Mouse (Mus musculus) testis, adult 2 months (tissue): ENCODE results near the gene Prr19. TPM values are rescaled to one million over a fixed set of nuclear protein-coding genes. Genes with fewer than 3 reads are reported as not detected.

Source experiments
- H3K27ac ChIP-seq: fragments of 200-500 bp; 2 replicates; pipeline ENCODE4 v1.5.1; 2012; ENCODE audit warnings: low read depth, low read length; ENCODE audit not compliant: control insufficient read depth, insufficient read depth
- H3K27me3 ChIP-seq: fragments of 200-500 bp; 2 replicates; pipeline ENCODE4 v1.6.1; 2012; ENCODE audit warnings: mild to moderate bottlenecking, low read length, moderate library complexity; ENCODE audit not compliant: control insufficient read depth, insufficient read depth
- H3K36me3 ChIP-seq: fragments of 200-500 bp; 2 replicates; pipeline ENCODE4 v1.6.1; 2012; ENCODE audit warnings: mild to moderate bottlenecking, low read length; ENCODE audit not compliant: control insufficient read depth, insufficient read depth
- H3K4me1 ChIP-seq: fragments of 200-500 bp; 2 replicates; pipeline ENCODE4 v1.6.1; 2012; ENCODE audit warnings: low read length; ENCODE audit not compliant: control insufficient read depth, insufficient read depth
- H3K4me3 ChIP-seq: fragments of 200-500 bp; 2 replicates; pipeline ENCODE4 v1.5.1; 2012; ENCODE audit warnings: low read depth, mild to moderate bottlenecking, low read length, moderate library complexity, mixed read lengths; ENCODE audit not compliant: control insufficient read depth
- CTCF ChIP-seq: fragments of 200-500 bp; IDR thresholded peaks from 2 replicates; pipeline ENCODE4 v1.5.1; 2012; ENCODE audit warnings: low read depth, mild to moderate bottlenecking, inconsistent platforms, low read length, moderate library complexity; ENCODE audit not compliant: control insufficient read depth, insufficient read depth, insufficient replicate concordance
- POLR2A ChIP-seq: fragments of 200-500 bp; IDR thresholded peaks from 2 replicates; pipeline ENCODE4 v1.6.1; 2012; ENCODE audit warnings: low read depth, mild to moderate bottlenecking, inconsistent platforms, low read length, moderate library complexity; ENCODE audit not compliant: control insufficient read depth
- polyA plus RNA-seq: library from polyadenylated mRNA; depleted of rRNA; stranded (reverse); fragments of >200 nt; gene quantifications from 2 replicates; pipeline ENCODE4 v1.2.3, GENCODE M21; 2012

Gene Prr19
- polyA plus RNA-seq, 1 experiment = 83.0 TPM

DNA sequence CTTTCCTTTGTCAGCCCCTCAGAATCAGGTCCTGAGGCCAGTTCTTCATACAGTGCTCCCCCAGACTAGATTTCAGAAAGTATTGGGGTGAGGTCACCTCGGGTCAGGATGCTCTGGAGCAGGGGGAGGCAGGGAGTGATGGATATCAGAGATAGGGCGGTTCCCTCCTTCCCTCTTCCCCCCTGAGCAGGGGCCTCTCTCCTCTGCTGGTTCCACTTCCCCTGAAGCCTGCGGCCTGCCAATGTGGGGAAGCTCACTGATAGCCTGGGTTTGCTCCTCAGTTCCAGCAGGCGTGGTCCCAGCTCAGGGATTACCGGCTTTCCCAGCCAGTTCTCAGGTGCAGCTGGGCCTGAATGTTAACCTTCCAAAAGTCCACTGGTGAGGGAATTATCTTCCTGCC, 17.6 kb upstream of the Prr19 start:
- peak overlapping the region; percentile 95 for H3K4me3 ChIP-seq
- peaks cover 43% of the 10 kb centered on the region for H3K4me1 ChIP-seq
- H3K36me3 ChIP-seq = peaks cover 5% of the 10 kb centered on the region
- H3K27me3 ChIP-seq = no peaks in the 10 kb centered on the region
- TF ChIP-seq CTCF (no peak), POLR2A (no peak)
- no peak overlapping the region for H3K27ac ChIP-seq

DNA sequence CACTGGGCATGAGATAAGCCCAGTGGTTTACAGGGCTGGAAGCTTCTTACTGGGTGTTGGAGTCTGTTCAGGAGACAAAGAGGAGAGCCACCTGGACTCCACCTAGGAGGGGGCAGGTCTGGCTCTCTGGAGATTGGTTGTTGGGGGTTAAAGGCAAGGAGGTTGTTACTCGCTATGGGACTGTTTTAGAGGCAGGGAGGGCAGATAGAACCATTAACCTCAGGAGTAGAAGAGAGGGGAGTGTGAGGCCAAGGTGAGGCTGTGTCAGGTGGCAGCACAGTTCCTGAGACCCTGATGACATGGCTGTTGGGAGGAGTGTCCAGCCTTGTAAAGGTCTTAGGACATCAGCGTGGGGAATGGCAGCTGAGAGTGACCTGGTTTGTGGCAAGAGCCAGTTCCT, 17.0 kb upstream of the Prr19 start:
- peaks cover 39% of the 10 kb centered on the region for H3K4me1 ChIP-seq

DNA sequence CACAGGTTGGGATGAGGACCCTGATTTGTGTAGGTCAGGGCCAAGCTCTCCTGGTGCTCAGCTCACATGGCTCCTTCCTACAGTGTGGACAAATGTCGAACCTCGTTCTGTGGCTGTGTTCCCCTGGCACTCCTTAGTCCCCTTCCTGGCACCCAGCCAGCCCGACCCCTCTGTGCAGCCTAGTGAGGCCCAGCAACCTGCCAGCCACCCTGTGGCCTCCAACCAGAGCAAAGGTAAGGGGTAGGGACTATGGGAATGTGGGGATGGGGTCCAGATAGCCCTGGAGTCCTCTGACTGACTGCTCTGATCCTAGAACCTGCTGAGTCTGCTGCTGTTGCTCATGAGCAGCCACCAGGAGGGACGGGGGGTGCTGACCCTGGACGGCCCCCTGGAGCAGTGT, 16.4 kb upstream of the Prr19 start:
- H3K4me3 ChIP-seq = no peak overlapping the region

More for the DNA sequence above, 17.0 kb upstream of the Prr19 start:
- Histone ChIP-seq H3K27me3 (no peaks in the 10 kb centered on the region), H3K36me3 (peaks cover 5% of the 10 kb centered on the region), H3K4me3 (no peak overlapping the region), H3K27ac (no peak overlapping the region)
- TF ChIP-seq CTCF = no peak
- TF ChIP-seq POLR2A = no peak

DNA sequence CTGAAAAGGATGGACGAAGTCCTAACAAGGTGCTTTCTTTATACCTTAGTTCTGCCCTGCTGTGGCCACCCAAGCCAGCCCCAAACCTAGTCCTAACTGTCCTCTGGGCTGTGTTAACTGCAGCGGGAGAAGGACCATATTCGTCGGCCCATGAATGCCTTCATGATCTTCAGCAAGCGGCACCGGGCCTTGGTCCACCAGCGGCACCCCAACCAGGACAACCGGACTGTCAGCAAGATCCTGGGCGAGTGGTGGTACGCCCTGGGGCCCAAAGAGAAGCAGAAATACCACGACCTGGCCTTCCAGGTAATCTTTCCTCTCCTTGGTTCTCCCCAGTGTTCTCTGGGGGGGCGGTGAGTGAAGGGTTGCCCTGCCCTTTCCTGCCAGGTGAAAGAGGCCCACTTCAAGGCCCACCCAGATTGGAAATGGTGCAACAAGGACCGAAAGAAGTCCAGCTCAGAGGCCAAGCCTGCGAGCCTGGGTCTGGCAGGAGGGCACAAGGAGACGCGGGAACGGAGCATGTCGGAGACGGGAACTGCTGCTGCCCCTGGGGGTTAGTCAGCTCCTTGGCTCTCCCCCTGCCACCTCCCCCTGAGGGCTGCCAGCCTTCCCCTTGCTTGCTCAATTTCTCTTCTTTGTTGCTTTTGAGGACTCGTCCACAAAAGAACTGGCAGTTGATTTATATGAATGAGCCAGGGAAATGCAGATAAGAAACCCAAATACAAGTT, 15.5 kb upstream of the Prr19 start:
- no peaks in the 10 kb centered on the region for H3K27me3 ChIP-seq
- peaks cover 24% of the 10 kb centered on the region for H3K4me1 ChIP-seq
- no peak overlapping the region for H3K27ac ChIP-seq
- H3K36me3 ChIP-seq = peaks cover 5% of the 10 kb centered on the region
- no peak for TF ChIP-seq CTCF
- TF ChIP-seq POLR2A = no peak
- no peak overlapping the region for H3K4me3 ChIP-seq

More for the DNA sequence above, 16.4 kb upstream of the Prr19 start:
- no peak for TF ChIP-seq CTCF
- no peak for TF ChIP-seq POLR2A
- no peaks in the 10 kb centered on the region for H3K27me3 ChIP-seq
- peaks cover 33% of the 10 kb centered on the region for H3K4me1 ChIP-seq
- H3K27ac ChIP-seq = no peak overlapping the region
- H3K36me3 ChIP-seq = peaks cover 5% of the 10 kb centered on the region

DNA sequence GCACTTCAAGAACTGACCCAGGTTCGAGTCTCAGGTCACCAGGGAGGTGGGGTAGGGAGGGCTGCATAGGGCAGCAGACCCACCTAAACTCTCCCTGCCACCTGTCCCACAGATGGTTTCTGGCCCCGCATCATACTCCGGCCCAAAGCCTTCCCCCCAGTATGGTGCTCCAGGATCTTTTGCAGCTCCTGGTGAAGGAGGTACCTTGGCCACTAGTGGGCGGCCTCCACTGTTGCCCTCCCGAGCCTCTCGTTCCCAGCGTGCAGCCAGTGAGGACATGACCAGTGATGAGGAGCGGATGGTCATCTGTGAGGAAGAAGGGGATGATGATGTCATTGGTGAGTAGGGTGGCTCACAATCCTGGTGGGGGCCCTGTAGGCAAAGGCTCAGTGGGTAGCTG, 14.2 kb upstream of the Prr19 start:
- H3K36me3 ChIP-seq = peaks cover 5% of the 10 kb centered on the region
- H3K27ac ChIP-seq = no peak overlapping the region
- peaks cover 14% of the 10 kb centered on the region for H3K4me1 ChIP-seq
- TF ChIP-seq POLR2A (no peak), CTCF (peak; percentile 19; the same call in 1 of the 2 replicates)
- H3K4me3 ChIP-seq = no peak overlapping the region
- H3K27me3 ChIP-seq = no peaks in the 10 kb centered on the region

DNA sequence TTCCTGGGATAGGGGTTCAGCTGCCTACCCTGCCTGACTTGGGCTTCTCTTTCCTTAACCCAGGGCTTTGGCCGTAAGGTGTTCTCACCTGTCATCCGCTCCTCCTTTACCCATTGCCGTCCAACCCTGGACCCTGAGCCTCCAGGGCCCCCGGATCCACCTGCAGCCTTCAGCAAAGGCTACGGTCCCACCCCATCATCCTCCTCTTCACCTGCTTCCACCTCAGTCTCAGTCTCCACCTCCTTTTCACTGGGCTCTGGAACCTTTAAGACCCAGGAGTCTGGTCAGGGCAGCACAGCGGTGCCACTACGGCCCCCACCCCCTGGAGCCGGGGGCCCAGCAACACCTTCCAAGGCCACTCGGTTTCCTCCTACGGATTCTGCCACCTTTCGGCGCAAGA, 13.2 kb upstream of the Prr19 start:
- H3K27ac ChIP-seq = no peak overlapping the region
- no peak overlapping the region for H3K4me3 ChIP-seq
- TF ChIP-seq POLR2A (no peak), CTCF (no peak)
- no peaks in the 10 kb centered on the region for H3K27me3 ChIP-seq
- H3K36me3 ChIP-seq = peaks cover 5% of the 10 kb centered on the region
- H3K4me1 ChIP-seq = peaks cover 10% of the 10 kb centered on the region

DNA sequence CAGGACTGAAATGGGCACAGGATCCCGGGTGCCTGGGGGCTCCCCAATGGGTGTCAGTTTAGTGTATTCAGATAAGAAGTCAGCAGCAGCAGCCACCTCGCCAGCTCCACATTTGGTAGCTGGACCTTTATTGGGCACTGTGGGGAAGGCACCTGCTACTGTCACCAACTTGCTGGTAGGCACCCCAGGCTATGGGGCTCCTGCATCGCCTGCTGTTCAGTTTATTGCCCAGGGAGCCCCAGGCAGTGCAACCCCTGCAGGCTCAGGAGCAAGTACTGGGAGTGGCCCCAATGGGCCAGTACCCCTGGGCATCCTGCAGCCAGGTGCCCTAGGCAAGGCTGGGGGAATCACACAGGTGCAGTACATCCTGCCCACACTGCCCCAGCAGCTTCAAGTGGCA, 12.5 kb upstream of the Prr19 start:
- no peaks in the 10 kb centered on the region for H3K27me3 ChIP-seq
- no peak overlapping the region for H3K27ac ChIP-seq
- peaks cover 5% of the 10 kb centered on the region for H3K36me3 ChIP-seq
- H3K4me3 ChIP-seq = no peak overlapping the region
- peaks cover 3% of the 10 kb centered on the region for H3K4me1 ChIP-seq
- TF ChIP-seq POLR2A (no peak), CTCF (no peak)
